In genomic region chr17:71691361-71691875, GRCm38 (mm10) we compare ENCODE assay signal across 11 mouse cellular contexts. TPM values are rescaled to one million over a fixed set of nuclear protein-coding genes. Genes with fewer than 3 reads are reported as not detected.
DNase-seq lines count a peak whose midpoint lies in the region; ATAC-seq and TF ChIP-seq lines count a peak whose summit lies in the region.
"Had no signal": no experiment of that assay in that cellular context is flagged by ENCODE, and none has a peak within 500 bp of the region (broad histone marks: within the 10 kb centered on the region; RNA-seq: fewer than 3 reads in every experiment).

No protein-coding gene starts in this region.

- H3K27me3 ChIP-seq in lung, embryonic 14.5 days (ENCODE audit: insufficient read depth, low read length) = no peaks in the 10 kb centered on the region

- no peak overlapping the region for H3K27ac ChIP-seq in lung, embryonic 14.5 days (ENCODE audit: low read depth)
- H3K27ac ChIP-seq: liver, embryonic 12.5 days had no signal

- TF ChIP-seq CTCF in lung, embryonic 14.5 days (IDR thresholded peaks at IDR 0.05; ENCODE audit: low read depth) = no peak

- peaks cover 8% of the 10 kb centered on the region for H3K4me1 ChIP-seq in lung, embryonic 14.5 days (ENCODE audit: insufficient read depth)
- H3K4me1 ChIP-seq: liver, embryonic 12.5 days had no signal

- H3K36me3 ChIP-seq in lung, embryonic 14.5 days (ENCODE audit: insufficient read depth) = no peaks in the 10 kb centered on the region
- H3K36me3 ChIP-seq: liver, embryonic 12.5 days had no signal

- H3K4me2 ChIP-seq in lung, embryonic 14.5 days = no peak overlapping the region
- H3K4me2 ChIP-seq: liver, embryonic 12.5 days had no signal

- no peak for ATAC-seq in lung, embryonic 14.5 days (ENCODE audit: insufficient read depth)
- peak; percentile 71 for ATAC-seq in common myeloid progenitor, adult 5-6 weeks (replicated peaks; ENCODE audit: low read depth, poor library complexity, severe bottlenecking)
- ATAC-seq in megakaryocyte progenitor cell, adult 5-6 weeks (replicated peaks; ENCODE audit: poor library complexity) = peak; percentile 29; the same call in 1 of the 2 replicates
- ATAC-seq: liver, embryonic 12.5 days had no signal

- no peak overlapping the region for H3K4me3 ChIP-seq in lung, embryonic 14.5 days (ENCODE audit: low read depth, low read length)
- H3K4me3 ChIP-seq: liver, embryonic 12.5 days had no signal

- DNase-seq in gastrocnemius, postnatal 10 days = peak; percentile 26
- DNase-seq in gastrocnemius, adult 18-20 months (ENCODE audit: low spot score) = no peak
- peak; percentile 70 for DNase-seq in lung, embryonic 14.5 days
- DNase-seq in lung, postnatal 14 days = no peak
- DNase-seq in thymus, postnatal 0 days (ENCODE audit: low spot score) = no peak
- no peak for DNase-seq in adrenal gland, adult 8-10 months

- H3K9me3 ChIP-seq in lung, embryonic 14.5 days (ENCODE audit: low read depth, low read length) = no peaks in the 10 kb centered on the region
- H3K9me3 ChIP-seq: liver, embryonic 12.5 days had no signal

- WGBS in lung, embryonic 14.5 days = 56% methylated on average over 11 of the region's 11 CpGs

- H3K9ac ChIP-seq in lung, embryonic 14.5 days = no peak overlapping the region
- H3K9ac ChIP-seq: liver, embryonic 12.5 days had no signal

RNA-seq across cellular contexts. Expression of gene Togaram2, which starts 18.4 kb away (rescaled TPM):
- total RNA-seq in gastrocnemius, postnatal 10 days (2021) = under 1 TPM; 0.38 to 0.49 TPM
- total RNA-seq in gastrocnemius, adult 18-20 months (2021) = 1 to 10 TPM; 2.4 to 4.9 TPM
- polyA plus RNA-seq in lung, embryonic 14.5 days (2014; fragmentation: Nextera tagmentation; extraction: Ambion mirVana) = 0.51 and 0.61 TPM in 2 replicates
- total RNA-seq in common myeloid progenitor, adult 5-6 weeks (2017) = not detected in 2 replicates
- not detected in 2 replicates for total RNA-seq in megakaryocyte progenitor cell, adult 5-6 weeks (2015)
- total RNA-seq in megakaryocyte progenitor cell, adult 5-6 weeks (2017) = 0.03 TPM in 1 of 2 replicates, not detected in the other
- polyA plus RNA-seq in thymus, postnatal 0 days (2015; fragmentation: Nextera tagmentation; extraction: Ambion mirVana) = 0.53 and 0.62 TPM in 2 replicates
- under 1 TPM in 2 of 4 experiments, not detected in 2; 0.19 to 0.28 TPM for total RNA-seq in adrenal gland, adult 8-10 months (2022)
- polyA plus RNA-seq: embryonic facial prominence, embryonic 11.5 days; neural tube, embryonic 11.5 days had no signal

Comparison
In these comparisons a context has a peak if more than half of its experiments do, and no peak if none do; other contexts are left out.
1. DNase-seq: peak in gastrocnemius, postnatal 10 days (single experiment) and lung, embryonic 14.5 days (single experiment); none in gastrocnemius, adult 18-20 months (single experiment), lung, postnatal 14 days (single experiment), thymus, postnatal 0 days (single experiment) and adrenal gland, adult 8-10 months (single experiment).